Mouse (Mus musculus) forebrain, embryonic 15.5 days (tissue): ENCODE results near the gene Traf2. TPM values are rescaled to one million over a fixed set of nuclear protein-coding genes. Genes with fewer than 3 reads are reported as not detected.

Source experiments
- ATAC-seq: fragments of 200-750 bp; cut with Nextera tagmentation; replicated peaks from 2 replicates; pipeline ENCODE4 v1.8.0; 2017; ENCODE audit warnings: mild to moderate bottlenecking, moderate TSS enrichment, moderate library complexity
- H3K27ac ChIP-seq: fragments of 300-500 bp; sonication (generic); replicated peaks from 2 replicates; pipeline ENCODE4 v1.5.1; 2015; ENCODE audit warnings: mild to moderate bottlenecking, inconsistent platforms
- H3K27me3 ChIP-seq: fragments of 300-500 bp; sonication (generic); 2 replicates; pipeline ENCODE4 v1.6.1; 2015; ENCODE audit warnings: inconsistent platforms
- H3K36me3 ChIP-seq: fragments of 300-500 bp; sonication (generic); 2 replicates; pipeline ENCODE4 v1.6.1; 2015; ENCODE audit warnings: mild to moderate bottlenecking, inconsistent platforms
- H3K4me1 ChIP-seq: fragments of 300-500 bp; sonication (generic); 2 replicates; pipeline ENCODE4 v1.6.1; 2015; ENCODE audit warnings: inconsistent platforms
- H3K4me2 ChIP-seq: fragments of 300-500 bp; sonication (generic); replicated peaks from 2 replicates; pipeline ENCODE4 v1.6.1; 2015; ENCODE audit warnings: mild to moderate bottlenecking, inconsistent platforms
- H3K4me3 ChIP-seq: fragments of 300-500 bp; sonication (generic); 2 replicates; pipeline ENCODE4 v1.5.1; 2015; ENCODE audit warnings: mild to moderate bottlenecking, inconsistent platforms
- H3K9ac ChIP-seq: fragments of 300-500 bp; sonication (generic); replicated peaks from 2 replicates; pipeline ENCODE4 v1.6.1; 2015; ENCODE audit warnings: mild to moderate bottlenecking, inconsistent platforms
- H3K9me3 ChIP-seq: fragments of 300-500 bp; sonication (generic); 2 replicates; pipeline ENCODE4 v1.6.1; 2016; ENCODE audit warnings: inconsistent platforms
- WGBS: fragments of 180-500 bp; shearing (Covaris S2); methylation state at CpG from one replicate; pipeline ENCODE4 v1.1.7; 2015; ENCODE audit warnings: mixed read lengths; 5-methylcytosine and 5-hydroxymethylcytosine counted together
- polyA plus RNA-seq: library from polyadenylated mRNA; unstranded; fragments of >200 nt; fragmentation: Nextera tagmentation; extraction: Ambion mirVana; gene quantifications from 2 replicates; pipeline ENCODE4 v1.2.1, GENCODE M21; 2015

Gene Traf2
- polyA plus RNA-seq, 1 experiment from 2014 or later = 28.6 TPM

GRCm38 (mm10) chr2:25477967-25478675 lies 68.6 kb downstream of the Traf2 start:
- H3K27me3 ChIP-seq = no peaks in the 10 kb centered on the region
- ATAC-seq = no peak
- no peaks in the 10 kb centered on the region for H3K4me1 ChIP-seq
- H3K36me3 ChIP-seq = no peaks in the 10 kb centered on the region
- H3K4me3 ChIP-seq = no peak overlapping the region
- H3K4me2 ChIP-seq = no peak overlapping the region
- H3K9me3 ChIP-seq = no peaks in the 10 kb centered on the region
- H3K27ac ChIP-seq = no peak overlapping the region
- no peak overlapping the region for H3K9ac ChIP-seq
- 87% methylated on average over 3 of the region's 3 CpGs for WGBS

GRCm38 (mm10) chr2:25477541-25477940 lies 69.2 kb downstream of the Traf2 start:
- H3K4me3 ChIP-seq = no peak overlapping the region
- no peak overlapping the region for H3K4me2 ChIP-seq
- H3K9ac ChIP-seq = no peak overlapping the region
- no peak overlapping the region for H3K27ac ChIP-seq
- no peaks in the 10 kb centered on the region for H3K4me1 ChIP-seq
- 88% methylated on average over 8 of the region's 8 CpGs for WGBS
- H3K9me3 ChIP-seq = no peaks in the 10 kb centered on the region
- no peaks in the 10 kb centered on the region for H3K27me3 ChIP-seq
- ATAC-seq = no peak
- no peaks in the 10 kb centered on the region for H3K36me3 ChIP-seq

GRCm38 (mm10) chr2:25472550-25472949 lies 74.2 kb downstream of the Traf2 start:
- peaks cover 16% of the 10 kb centered on the region for H3K4me1 ChIP-seq
- no peaks in the 10 kb centered on the region for H3K36me3 ChIP-seq
- H3K4me3 ChIP-seq = no peak overlapping the region
- 74% methylated on average over 2 of the region's 2 CpGs for WGBS
- ATAC-seq = no peak
- H3K27ac ChIP-seq = no peak overlapping the region
- H3K27me3 ChIP-seq = no peaks in the 10 kb centered on the region
- no peak overlapping the region for H3K4me2 ChIP-seq
- H3K9me3 ChIP-seq = no peaks in the 10 kb centered on the region
- H3K9ac ChIP-seq = no peak overlapping the region

DNA sequence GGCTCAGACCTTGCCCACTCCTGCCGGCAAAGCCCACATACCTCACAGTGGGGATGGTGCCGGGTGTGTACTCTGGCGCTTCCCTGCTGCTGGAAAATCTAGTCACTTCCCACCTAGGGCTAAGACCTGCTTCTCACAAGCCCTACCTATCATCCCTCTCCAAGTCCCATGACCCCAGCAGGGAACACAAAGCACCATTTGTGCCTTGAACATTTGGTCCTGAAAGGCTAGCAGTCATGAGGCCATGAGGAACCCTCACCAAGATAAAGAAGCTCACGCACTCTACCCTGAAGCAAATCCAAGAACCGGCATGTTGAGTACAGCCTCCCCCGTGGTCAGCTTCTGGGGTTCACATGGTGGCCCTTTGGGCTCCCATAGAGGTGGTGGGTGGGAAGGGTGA lies 76.8 kb downstream of the Traf2 start, which contains the start of gene Ptgds:
Ptgds (minus strand) TSS at position 78 of the 400 bp plus-strand sequence.
- no peak within 1 kb of the TSS for H3K9ac ChIP-seq
- H3K4me1 ChIP-seq = peaks cover 16% of the 10 kb centered on the region
- H3K36me3 ChIP-seq = no peaks in the 10 kb centered on the region
- no peaks in the 10 kb centered on the region for H3K9me3 ChIP-seq
- H3K4me2 ChIP-seq = no peak within 1 kb of the TSS
- WGBS = 64% methylated on average over 6 of the region's 6 CpGs
- no peak for ATAC-seq
- H3K4me3 ChIP-seq = no peak within 1 kb of the TSS
- peak within 1 kb of the TSS; percentile 54 for H3K27ac ChIP-seq
- H3K27me3 ChIP-seq = no peaks in the 10 kb centered on the region

GRCm38 (mm10) chr2:25468962-25469915 lies 77.5 kb downstream of the Traf2 start:
- Histone ChIP-seq H3K27me3 (no peaks in the 10 kb centered on the region), H3K4me1 (peaks cover 16% of the 10 kb centered on the region), H3K4me3 (no peak overlapping the region), H3K9me3 (no peaks in the 10 kb centered on the region), H3K27ac (peak overlapping the region; percentile 54), H3K9ac (no peak overlapping the region), H3K4me2 (no peak overlapping the region), H3K36me3 (no peaks in the 10 kb centered on the region)
- 73% methylated on average over 10 of the region's 10 CpGs for WGBS
- peak; percentile 78 for ATAC-seq

Other genes starting within 250 kb of the Traf2 start
- 19.1 and 21.5 TPM in 2 replicates for gene Grin1, start 227.8 kb downstream of the Traf2 start, polyA plus RNA-seq
- gene Man1b1, start 214.6 kb downstream of the Traf2 start, polyA plus RNA-seq = 52.6 and 61.1 TPM in 2 replicates
- 25.5 and 29.3 TPM in 2 replicates for gene Dpp7, start 190.6 kb downstream of the Traf2 start, polyA plus RNA-seq
- 4.1 and 5.1 TPM in 2 replicates for gene Uap1l1, start 181.3 kb downstream of the Traf2 start, polyA plus RNA-seq
- gene Sapcd2, start 174.6 kb downstream of the Traf2 start, polyA plus RNA-seq = 31.9 and 32.6 TPM in 2 replicates
- 3.6 and 4.8 TPM in 2 replicates for gene Entpd2, start 151.1 kb downstream of the Traf2 start, polyA plus RNA-seq
- 406 and 408 TPM in 2 replicates for gene Npdc1, start 147.6 kb downstream of the Traf2 start, polyA plus RNA-seq
- gene Fut7, start 123.7 kb downstream of the Traf2 start, polyA plus RNA-seq = 0.20 TPM in 1 of 2 replicates, not detected in the other
- gene Abca2, start 118.2 kb downstream of the Traf2 start, polyA plus RNA-seq = 11.6 and 14.1 TPM in 2 replicates
- 3.3 and 3.4 TPM in 2 replicates for gene Clic3, start 90.1 kb downstream of the Traf2 start, polyA plus RNA-seq
- gene Paxx, start 85.8 kb downstream of the Traf2 start, polyA plus RNA-seq = 100 and 101 TPM in 2 replicates
- 112 and 123 TPM in 2 replicates for gene Ptgds, start 76.9 kb downstream of the Traf2 start, polyA plus RNA-seq
- gene Lcn12, start 53.0 kb downstream of the Traf2 start, polyA plus RNA-seq = not detected in 2 replicates
- 128 and 130 TPM in 2 replicates for gene Fbxw5, start 46.2 kb downstream of the Traf2 start, polyA plus RNA-seq
- 3.4 and 4.7 TPM in 2 replicates for gene C8g, start 45.2 kb downstream of the Traf2 start, polyA plus RNA-seq
- gene Edf1, start 10.9 kb upstream of the Traf2 start, polyA plus RNA-seq = 368 and 393 TPM in 2 replicates
- gene Mamdc4, start 27.9 kb upstream of the Traf2 start, polyA plus RNA-seq = 4.2 and 5.3 TPM in 2 replicates
- 151 and 158 TPM in 2 replicates for gene Phpt1, start 28.3 kb upstream of the Traf2 start, polyA plus RNA-seq
- 5.5 and 5.9 TPM in 2 replicates for gene Ajm1, start 34.8 kb upstream of the Traf2 start, polyA plus RNA-seq
- 78.8 and 81.1 TPM in 2 replicates for gene Rabl6, start 61.6 kb upstream of the Traf2 start, polyA plus RNA-seq
- gene Ccdc183, start 70.7 kb upstream of the Traf2 start, polyA plus RNA-seq = 0.14 and 0.20 TPM in 2 replicates
- gene Tmem141, start 75.1 kb upstream of the Traf2 start, polyA plus RNA-seq = 23.8 and 25.0 TPM in 2 replicates
- gene Fcna, start 81.1 kb upstream of the Traf2 start, polyA plus RNA-seq = 2.2 and 2.7 TPM in 2 replicates
- gene Lcn8, start 106.2 kb upstream of the Traf2 start, polyA plus RNA-seq = not detected in 2 replicates
- gene Lcn5, start 111.0 kb upstream of the Traf2 start, polyA plus RNA-seq = not detected in 2 replicates
- gene Lcn6, start 129.8 kb upstream of the Traf2 start, polyA plus RNA-seq = not detected in 2 replicates
- not detected in 2 replicates for gene Lcn10, start 135.8 kb upstream of the Traf2 start, polyA plus RNA-seq
- gene Obp2a, start 153.1 kb upstream of the Traf2 start, polyA plus RNA-seq = not detected in 2 replicates
- gene Bmyc, start 159.8 kb upstream of the Traf2 start, polyA plus RNA-seq = 115 TPM in 2 replicates
- gene Obp2b, start 190.1 kb upstream of the Traf2 start, polyA plus RNA-seq = not detected in 2 replicates
- not detected in 2 replicates for gene Lcn3, start 218.6 kb upstream of the Traf2 start, polyA plus RNA-seq
- not detected in 2 replicates for gene Lcn11, start 230.1 kb upstream of the Traf2 start, polyA plus RNA-seq
- not detected in 2 replicates for gene Gm13539, start 235.3 kb upstream of the Traf2 start, polyA plus RNA-seq